Mouse (Mus musculus): ENCODE data around the gene Il22ra1. TPM values are rescaled to one million over a fixed set of nuclear protein-coding genes. Genes with fewer than 3 reads are reported as not detected.

Gene Il22ra1
- total RNA-seq, 4 experiments from 2014 or later: not detected

DNA sequence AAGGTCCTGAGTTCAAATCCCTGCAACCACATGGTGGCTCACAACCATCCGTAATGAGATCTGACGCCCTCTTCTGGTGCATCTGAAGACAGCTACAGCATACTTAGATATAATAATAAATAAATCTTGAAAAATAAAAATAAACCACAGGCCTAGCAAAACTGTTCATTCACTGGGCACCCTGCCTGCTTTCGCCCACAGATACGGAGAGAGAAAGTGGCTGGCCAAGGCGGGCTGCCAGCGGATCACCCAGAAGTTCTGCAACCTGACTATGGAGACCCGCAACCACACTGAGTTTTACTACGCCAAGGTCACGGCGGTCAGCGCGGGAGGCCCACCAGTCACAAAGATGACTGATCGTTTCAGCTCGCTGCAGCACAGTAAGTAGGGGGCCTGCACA lies 5.9 kb downstream of the Il22ra1 start:
- no peak for DNase-seq (ENCODE audit: low spot score in 2 of 2)

DNA sequence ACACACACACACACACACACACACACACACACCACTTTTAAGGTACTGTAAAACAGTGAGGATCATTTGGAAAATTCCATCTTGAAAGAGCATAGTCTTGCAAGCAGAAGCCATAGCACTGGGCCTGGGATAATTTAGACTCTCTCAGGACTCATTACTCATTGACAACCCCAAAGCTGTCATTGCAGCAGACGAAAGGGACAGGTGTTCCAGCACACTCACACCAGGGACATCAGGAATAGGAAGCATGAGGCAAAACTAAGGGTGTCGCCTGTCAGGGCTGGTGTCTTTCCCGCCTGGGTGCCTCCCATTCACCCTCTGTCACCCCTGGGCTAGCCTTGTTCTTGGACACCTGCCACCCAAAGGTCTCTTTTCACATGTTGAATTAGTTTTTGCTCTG lies 8.9 kb downstream of the Il22ra1 start:
- DNase-seq (ENCODE audit: low spot score in 2 of 2): no peak

DNA sequence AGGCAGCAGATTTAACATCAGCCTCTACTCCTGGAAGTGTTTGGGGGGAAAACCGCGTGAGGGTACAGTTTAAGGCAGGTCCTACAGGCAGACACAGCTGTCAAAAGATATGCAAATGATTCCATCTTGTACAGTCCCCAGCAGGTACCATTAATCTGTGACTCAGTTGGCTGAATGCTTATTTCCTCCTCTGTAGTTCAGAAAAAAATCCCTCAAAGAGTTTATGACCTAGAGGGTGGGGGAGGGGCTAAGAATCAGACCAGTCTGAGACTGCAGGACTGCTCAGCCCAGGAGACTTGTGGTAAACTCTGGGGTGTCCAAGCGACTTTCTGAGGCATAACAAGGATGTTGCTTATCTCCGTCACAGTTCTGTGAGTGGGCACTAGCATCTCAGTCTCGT lies 10.3 kb downstream of the Il22ra1 start:
- no peak for DNase-seq (ENCODE audit: low spot score in 2 of 2)

- DNase-seq (ENCODE audit: low spot score in 2 of 2): no peak
Observed at GRCm38 (mm10) chr4:135739148-135739547, 11.2 kb downstream of the Il22ra1 start.

GRCm38 (mm10) chr4:135739672-135740071 lies 11.7 kb downstream of the Il22ra1 start:
- DNase-seq (ENCODE audit: low spot score in 2 of 2): no peak

DNA sequence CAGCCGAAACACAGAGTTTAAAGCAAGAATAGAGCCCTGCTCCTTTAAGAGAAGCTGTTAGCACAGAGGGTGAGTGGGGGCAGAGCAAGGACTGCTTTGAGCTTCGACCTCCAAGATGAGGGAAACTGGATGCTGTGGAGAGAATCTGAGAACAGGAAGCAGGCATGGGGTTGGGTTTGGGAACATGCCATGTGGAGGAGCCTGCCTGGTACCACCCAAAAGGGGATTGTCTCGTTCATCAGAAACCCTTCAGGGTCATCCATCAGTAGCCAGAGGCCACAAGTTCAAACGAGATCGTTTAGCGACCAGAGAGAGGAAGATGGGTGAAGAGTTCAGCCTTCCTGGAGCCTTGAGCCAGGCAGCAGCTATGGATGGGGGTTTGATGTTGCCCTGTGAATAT lies 15.5 kb downstream of the Il22ra1 start:
- DNase-seq (ENCODE audit: low spot score in 2 of 2): no peak

GRCm38 (mm10) chr4:135744726-135745448 lies 16.9 kb downstream of the Il22ra1 start:
- no peak for DNase-seq (ENCODE audit: low spot score in 2 of 2)

DNA sequence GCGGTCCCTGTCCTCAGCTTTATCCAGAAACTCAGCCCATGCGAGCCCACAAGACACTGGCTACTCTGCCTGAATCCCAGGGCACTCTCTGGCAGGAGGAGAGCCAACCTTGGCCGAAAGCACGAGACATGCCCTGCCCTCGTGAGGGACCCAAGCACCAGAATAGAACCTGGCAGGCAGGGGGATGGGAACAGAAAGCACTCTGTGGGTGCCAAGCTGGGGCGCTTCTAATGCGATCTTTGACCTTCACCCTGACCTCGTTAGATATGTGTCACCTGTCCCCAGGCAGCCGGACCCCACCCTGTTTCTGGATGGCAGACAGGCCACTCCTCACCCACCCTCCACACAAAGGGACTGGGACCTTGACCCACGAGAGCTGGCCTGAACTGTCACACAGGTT lies 17.6 kb downstream of the Il22ra1 start:
- peak; percentile 29 to 50 for DNase-seq (ENCODE audit: low spot score in 2 of 2)

DNA sequence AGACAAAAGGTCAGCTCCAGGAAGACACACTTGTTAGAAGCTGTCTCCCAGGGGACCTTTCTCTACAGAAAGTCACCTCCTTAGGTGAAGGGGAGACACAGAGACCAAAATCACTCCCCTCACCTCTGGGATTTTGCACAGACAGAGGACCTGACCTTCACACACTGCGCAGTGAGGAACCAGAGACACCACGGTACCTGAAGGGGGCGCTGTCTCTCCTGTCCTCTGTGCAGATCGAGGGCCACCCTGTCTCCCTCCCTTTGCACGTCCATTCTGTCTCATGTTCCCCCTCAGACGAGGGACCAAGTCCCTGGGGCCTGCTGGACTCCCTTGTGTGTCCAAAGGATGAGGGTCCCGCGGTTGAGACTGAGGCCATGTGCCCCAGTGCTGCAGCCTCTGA lies 22.9 kb downstream of the Il22ra1 start:
- no peak for DNase-seq (ENCODE audit: low spot score in 2 of 2)

DNA sequence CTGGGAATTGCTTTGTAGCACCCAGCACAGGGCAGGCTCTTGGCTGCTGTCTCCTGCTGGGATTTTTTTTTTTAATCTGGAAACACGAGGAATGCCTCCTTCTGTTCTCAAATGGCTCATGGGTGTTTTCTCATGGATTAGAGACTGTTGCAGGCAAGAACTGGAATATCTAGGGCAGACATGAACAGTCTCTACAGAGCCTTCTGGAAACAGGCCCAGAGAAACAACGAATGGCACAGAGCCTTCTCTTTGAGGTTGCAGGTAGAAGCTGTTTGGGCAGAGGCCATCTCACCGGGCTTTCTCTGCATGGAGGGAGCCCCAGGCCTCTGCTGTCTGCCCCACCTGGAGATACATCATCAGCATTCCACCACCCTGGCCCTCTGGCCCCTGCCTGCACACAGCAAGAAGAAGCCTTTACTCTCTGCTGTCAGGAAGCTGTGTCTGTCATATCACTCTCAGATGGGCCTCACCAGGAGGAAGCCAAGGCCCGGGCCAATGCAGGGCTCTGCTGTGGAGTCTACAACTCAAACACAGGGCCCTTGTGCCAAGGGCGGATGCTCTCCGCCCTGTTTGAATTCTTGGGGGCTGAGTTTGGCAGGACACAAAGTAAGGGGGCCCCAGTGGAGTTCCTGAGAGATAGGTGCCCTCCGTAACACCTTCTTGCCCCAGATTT lies 24.3 kb downstream of the Il22ra1 start:
- DNase-seq (ENCODE audit: low spot score in 2 of 2): no peak

GRCm38 (mm10) chr4:135752779-135753164 lies 24.8 kb downstream of the Il22ra1 start:
- DNase-seq (ENCODE audit: low spot score in 2 of 2): no peak

DNA sequence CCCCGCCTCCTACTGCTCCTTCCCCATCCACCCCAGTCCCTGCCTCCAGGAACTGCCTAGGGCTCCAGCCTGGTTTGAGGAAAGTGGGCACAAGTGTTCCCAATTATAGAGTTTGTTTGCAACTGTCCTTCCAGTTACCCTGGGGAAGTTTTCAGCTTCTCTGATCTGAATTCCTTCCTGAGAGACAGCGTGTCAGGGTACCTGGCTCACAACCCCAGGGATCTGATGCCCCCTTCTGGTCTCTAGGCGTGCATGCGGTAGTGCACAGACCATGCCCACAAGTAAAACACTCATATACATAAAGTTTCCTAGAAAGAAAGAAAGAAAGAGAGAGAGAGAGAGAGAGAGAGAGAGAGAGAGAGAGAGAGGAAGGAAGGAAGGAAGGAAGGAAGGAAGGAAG lies 30.4 kb downstream of the Il22ra1 start:
- no peak for DNase-seq (ENCODE audit: low spot score in 2 of 2)

GRCm38 (mm10) chr4:135758825-135759224 lies 30.9 kb downstream of the Il22ra1 start:
- no peak for DNase-seq (ENCODE audit: low spot score in 2 of 2)

DNA sequence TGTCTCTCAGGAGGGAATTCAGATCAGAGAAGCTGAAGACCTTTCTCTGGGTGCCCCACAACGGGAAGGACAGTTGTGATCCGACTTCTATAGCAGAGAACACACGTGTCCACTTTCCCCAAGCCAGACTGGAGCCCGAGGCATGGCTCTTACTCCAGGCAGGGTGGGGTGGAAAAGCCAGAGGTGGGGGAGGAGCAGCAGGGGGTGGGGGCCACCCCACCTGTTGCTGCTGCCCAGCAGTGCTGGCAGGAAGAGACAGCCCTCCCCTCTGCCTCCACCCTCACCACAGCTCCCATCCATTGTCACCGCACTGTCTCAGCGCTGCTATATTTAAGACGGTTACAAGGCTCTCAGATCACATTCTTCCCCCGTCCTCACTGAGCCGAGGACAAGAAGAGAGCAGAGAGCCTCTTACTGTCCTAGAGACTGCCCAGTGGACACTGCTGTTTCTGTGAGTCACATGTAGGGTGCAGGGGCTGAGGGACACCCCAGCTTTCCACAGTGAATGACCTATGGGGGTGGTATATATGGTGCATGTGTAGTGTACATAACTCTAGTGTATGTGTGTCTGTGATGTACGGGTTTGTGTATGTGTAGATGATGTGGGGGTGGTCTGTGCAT lies 31.5 kb downstream of the Il22ra1 start, which contains the start of gene Myom3:
Myom3 (plus strand) TSS at position 360 of the 621 bp plus-strand sequence.
- no peak for DNase-seq (ENCODE audit: low spot score in 2 of 2)

DNA sequence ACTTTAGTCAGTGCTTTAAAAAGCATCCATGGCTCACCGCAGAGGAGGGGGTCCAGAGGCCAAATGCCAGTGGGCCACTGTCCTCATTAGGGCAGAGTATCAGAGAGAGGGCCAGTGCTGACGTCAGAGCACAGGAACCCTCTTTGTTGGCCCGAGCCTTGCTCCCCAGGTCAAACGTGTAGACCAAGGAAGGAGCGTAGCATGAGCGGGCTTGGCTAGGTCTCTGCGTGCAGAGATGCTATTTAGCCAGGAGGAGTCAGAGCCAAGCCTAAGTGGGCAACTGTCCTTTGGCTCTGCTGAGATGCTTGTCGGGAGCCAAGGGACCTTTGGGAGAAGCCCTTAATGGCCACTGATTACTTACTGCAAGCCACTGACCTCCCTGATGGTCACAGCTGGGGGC lies 33.1 kb downstream of the Il22ra1 start:
- no peak for DNase-seq (ENCODE audit: low spot score in 2 of 2)

- no peak for DNase-seq (ENCODE audit: low spot score in 2 of 2)
Observed at GRCm38 (mm10) chr4:135761569-135761968, 33.6 kb downstream of the Il22ra1 start.

DNA sequence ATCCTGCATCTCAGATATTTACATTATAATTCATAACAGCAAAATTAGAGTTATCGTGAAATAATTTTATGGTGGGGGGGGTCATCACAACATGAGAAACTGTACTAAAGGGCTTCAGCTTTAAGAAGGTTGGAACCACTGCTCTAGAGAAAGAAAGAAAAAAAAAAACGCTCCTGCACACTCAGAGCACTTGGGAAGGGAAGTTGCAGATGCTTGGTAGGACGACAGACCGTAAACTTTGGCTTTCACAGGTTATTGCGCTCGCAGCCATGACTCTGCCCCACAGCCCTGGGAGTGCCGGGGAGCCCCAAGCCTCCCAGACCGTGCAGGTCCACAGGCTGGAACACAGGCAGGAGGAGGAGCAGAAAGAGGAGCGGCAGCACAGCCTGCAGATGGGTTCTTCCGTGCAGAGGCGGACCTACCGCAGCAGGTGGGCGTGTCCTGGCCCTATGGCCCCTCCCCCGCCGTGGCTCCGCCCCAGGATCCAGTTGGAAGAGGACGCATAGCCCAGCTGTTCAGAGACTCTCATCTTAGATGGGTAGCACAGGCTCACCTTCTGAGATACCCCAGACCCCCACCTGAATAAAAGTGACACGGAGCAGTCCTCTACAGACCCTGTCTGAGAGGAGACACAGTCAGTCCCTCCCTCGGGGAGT lies 34.4 kb downstream of the Il22ra1 start:
- DNase-seq (ENCODE audit: low spot score in 2 of 2): no peak

- DNase-seq (ENCODE audit: low spot score in 2 of 2): no peak
Observed at GRCm38 (mm10) chr4:135764700-135765099, 36.7 kb downstream of the Il22ra1 start.

DNA sequence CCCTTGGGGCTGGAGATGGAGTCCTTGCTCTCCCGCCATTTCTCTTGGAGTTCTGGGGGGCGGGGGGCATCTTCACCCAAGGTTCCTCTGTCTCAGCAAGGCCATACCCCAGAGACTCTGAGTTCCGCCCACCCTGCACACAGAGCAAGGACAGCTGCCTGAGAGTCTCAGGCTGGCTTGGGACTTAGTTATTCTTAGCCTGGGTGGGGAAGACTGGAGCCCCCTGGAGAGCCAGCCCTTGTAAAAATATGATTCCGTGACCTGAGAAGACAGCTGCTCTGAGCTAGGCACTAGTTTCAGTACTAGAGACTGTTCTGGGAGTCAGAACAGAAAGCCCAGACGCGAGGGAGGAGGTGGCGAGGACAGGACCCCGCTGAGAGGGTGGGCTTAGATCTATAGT lies 37.7 kb downstream of the Il22ra1 start:
- DNase-seq (ENCODE audit: low spot score in 2 of 2): no peak

GRCm38 (mm10) chr4:135766976-135767375 lies 39.0 kb downstream of the Il22ra1 start:
- DNase-seq (ENCODE audit: low spot score in 2 of 2): no peak

- peak in 1 of 2 experiments; percentile 40 for DNase-seq (ENCODE audit: low spot score in 2 of 2)
Observed at GRCm38 (mm10) chr4:135768572-135769526, 40.9 kb downstream of the Il22ra1 start.
